Mouse (Mus musculus) kidney, adult 2 months (tissue): ENCODE data around the gene Lmod3. TPM values are rescaled to one million over a fixed set of nuclear protein-coding genes. Genes with fewer than 3 reads are reported as not detected.

Source experiments
- DNase-seq: peaks from one replicate; pipeline ENCODE4 v3.0.0; 2021
- H3K27ac ChIP-seq: fragments of 200-500 bp; 2 replicates; pipeline ENCODE4 v1.5.1; 2012; ENCODE audit warnings: low read depth, low read length, control low read depth, inconsistent platforms; ENCODE audit not compliant: insufficient read depth
- H3K27me3 ChIP-seq: fragments of 200-500 bp; replicated peaks from 2 replicates; pipeline ENCODE4 v1.6.1; 2012; ENCODE audit warnings: mild to moderate bottlenecking, moderate library complexity, low read length, inconsistent platforms; ENCODE audit not compliant: control insufficient read depth, insufficient read depth
- H3K36me3 ChIP-seq: fragments of 200-500 bp; 2 replicates; pipeline ENCODE4 v1.6.1; 2012; ENCODE audit warnings: mild to moderate bottlenecking, moderate library complexity, low read length, inconsistent platforms; ENCODE audit not compliant: control insufficient read depth, insufficient read depth
- H3K4me1 ChIP-seq: fragments of 200-500 bp; 2 replicates; pipeline ENCODE4 v1.6.1; 2011; ENCODE audit warnings: low read length; ENCODE audit not compliant: control insufficient read depth, insufficient read depth
- H3K4me3 ChIP-seq: fragments of 200-500 bp; 2 replicates; pipeline ENCODE4 v1.5.1; 2011; ENCODE audit warnings: mild to moderate bottlenecking, low read depth, low read length, control low read depth; ENCODE audit not compliant: insufficient read depth
- CTCF ChIP-seq: fragments of 200-500 bp; conservative IDR thresholded peaks from 2 replicates; pipeline ENCODE4 v1.5.1; 2011; ENCODE audit warnings: low read depth, mild to moderate bottlenecking, control low read depth, low read length, moderate library complexity, mixed read lengths; ENCODE audit not compliant: insufficient read depth, insufficient read length
- POLR2A ChIP-seq: fragments of 200-500 bp; IDR thresholded peaks from one replicate; pipeline ENCODE4 v1.6.1; 2011; ENCODE audit warnings: low read depth, low read length, control low read depth
- WGBS: fragments of 180-500 bp; shearing (Covaris S2); methylation state at CpG from one replicate; pipeline ENCODE4 v1.1.7; 2018; 5-methylcytosine and 5-hydroxymethylcytosine counted together
- polyA plus RNA-seq: library from polyadenylated mRNA; depleted of rRNA; stranded (reverse); fragments of >200 nt; gene quantifications from 2 replicates; pipeline ENCODE4 v1.2.3, GENCODE M21; 2012

The Lmod3 gene
- polyA plus RNA-seq, 1 experiment = 1.2 TPM

- WGBS = 94% methylated on average over 9 of the region's 9 CpGs
- Histone ChIP-seq H3K27me3 (no peaks in the 10 kb centered on the region), H3K36me3 (no peaks in the 10 kb centered on the region; the same call in 1 of the 2 replicates), H3K4me1 (peaks cover 6% of the 10 kb centered on the region; the same call in 1 of the 2 replicates), H3K4me3 (no peak overlapping the region), H3K27ac (no peak overlapping the region)
- DNase-seq = no peak
- TF ChIP-seq CTCF (no peak), POLR2A (no peak)
These were observed 25.3 kb downstream of the Lmod3 start for GRCm38 (mm10) chr6:97227067-97227847.

GRCm38 (mm10) chr6:97226083-97226491 lies 26.5 kb downstream of the Lmod3 start:
- DNase-seq = peak; percentile 28
- H3K36me3 ChIP-seq = no peaks in the 10 kb centered on the region; the same call in 1 of the 2 replicates
- H3K27ac ChIP-seq = peak overlapping the region; percentile 71
- H3K4me3 ChIP-seq = no peak overlapping the region
- no peaks in the 10 kb centered on the region for H3K27me3 ChIP-seq
- 46% methylated on average over 1 of the region's 1 CpGs for WGBS
- H3K4me1 ChIP-seq = peaks cover 10% of the 10 kb centered on the region; the same call in 1 of the 2 replicates
- TF ChIP-seq CTCF (no peak), POLR2A (no peak)

GRCm38 (mm10) chr6:97224505-97224904 lies 28.1 kb downstream of the Lmod3 start:
- 98% methylated on average over 8 of the region's 8 CpGs for WGBS
- no peak overlapping the region for H3K4me3 ChIP-seq
- DNase-seq = no peak
- no peaks in the 10 kb centered on the region for H3K27me3 ChIP-seq
- TF ChIP-seq POLR2A (no peak), CTCF (no peak)
- H3K27ac ChIP-seq = no peak overlapping the region
- H3K36me3 ChIP-seq = no peaks in the 10 kb centered on the region
- H3K4me1 ChIP-seq = peaks cover 10% of the 10 kb centered on the region; the same call in 1 of the 2 replicates

GRCm38 (mm10) chr6:97223566-97223965 lies 29.0 kb downstream of the Lmod3 start:
- H3K4me1 ChIP-seq = peaks cover 10% of the 10 kb centered on the region; the same call in 1 of the 2 replicates
- no peak for TF ChIP-seq POLR2A
- no peak for TF ChIP-seq CTCF
- H3K27ac ChIP-seq = no peak overlapping the region
- 80% methylated on average over 4 of the region's 4 CpGs for WGBS
- H3K27me3 ChIP-seq = no peaks in the 10 kb centered on the region
- no peaks in the 10 kb centered on the region for H3K36me3 ChIP-seq
- no peak overlapping the region for H3K4me3 ChIP-seq
- DNase-seq = no peak

GRCm38 (mm10) chr6:97222931-97223467 lies 29.6 kb downstream of the Lmod3 start:
- TF ChIP-seq POLR2A = no peak
- TF ChIP-seq CTCF = no peak
- DNase-seq = no peak
- Histone ChIP-seq H3K27me3 (no peaks in the 10 kb centered on the region), H3K36me3 (no peaks in the 10 kb centered on the region), H3K27ac (peak overlapping the region; percentile 54; the same call in 1 of the 2 replicates), H3K4me1 (peaks cover 10% of the 10 kb centered on the region; the same call in 1 of the 2 replicates), H3K4me3 (no peak overlapping the region)
- 46% methylated on average over 5 of the region's 5 CpGs for WGBS

GRCm38 (mm10) chr6:97222321-97222720 lies 30.2 kb downstream of the Lmod3 start:
- no peaks in the 10 kb centered on the region for H3K27me3 ChIP-seq
- TF ChIP-seq CTCF (no peak), POLR2A (no peak)
- H3K4me3 ChIP-seq = no peak overlapping the region
- DNase-seq = no peak
- H3K36me3 ChIP-seq = no peaks in the 10 kb centered on the region
- H3K4me1 ChIP-seq = peaks cover 12% of the 10 kb centered on the region; the same call in 1 of the 2 replicates
- H3K27ac ChIP-seq = no peak overlapping the region
- 55% methylated on average over 6 of the region's 6 CpGs for WGBS
